Mouse (Mus musculus) liver, adult 2 months (tissue): ENCODE data around the gene Matn1. TPM values are rescaled to one million over a fixed set of nuclear protein-coding genes. Genes with fewer than 3 reads are reported as not detected.

Experiments used
- DNase-seq: peaks from one replicate; pipeline ENCODE4 v3.0.0-alpha.2; 2011; ENCODE audit warnings: low read depth, low spot score; ENCODE audit errors: extremely low read depth
- H3K27ac ChIP-seq: fragments of 200-500 bp; replicated peaks from 2 replicates; pipeline ENCODE4 v1.5.1; 2012; ENCODE audit warnings: low read depth, mild to moderate bottlenecking, control low read depth, inconsistent platforms, low read length; ENCODE audit not compliant: insufficient read depth
- H3K27me3 ChIP-seq: fragments of 200-500 bp; 2 replicates; pipeline ENCODE4 v1.6.1; 2012; ENCODE audit warnings: mild to moderate bottlenecking, moderate library complexity, low read length, inconsistent platforms; ENCODE audit not compliant: control insufficient read depth, insufficient read depth
- H3K36me3 ChIP-seq: fragments of 200-500 bp; 2 replicates; pipeline ENCODE4 v1.6.1; 2012; ENCODE audit warnings: low read length, inconsistent platforms; ENCODE audit not compliant: control insufficient read depth, insufficient read depth
- H3K4me1 ChIP-seq: fragments of 200-500 bp; 2 replicates; pipeline ENCODE4 v1.6.1; 2011; ENCODE audit warnings: low read length; ENCODE audit not compliant: control insufficient read depth, insufficient read depth
- H3K4me3 ChIP-seq: fragments of 200-500 bp; 2 replicates; pipeline ENCODE4 v1.5.1; 2011; ENCODE audit warnings: low read depth, mild to moderate bottlenecking, control low read depth, low read length, moderate library complexity; ENCODE audit not compliant: insufficient read depth
- H3K79me2 ChIP-seq: fragments of 200-500 bp; 2 replicates; pipeline ENCODE4 v1.6.1; 2012; ENCODE audit warnings: inconsistent platforms, mild to moderate bottlenecking, low read length, moderate library complexity; ENCODE audit not compliant: control insufficient read depth, insufficient read depth
- H3K9ac ChIP-seq: fragments of 200-500 bp; 2 replicates; pipeline ENCODE4 v1.6.1; 2012; ENCODE audit warnings: low read depth, mild to moderate bottlenecking, control low read depth, inconsistent platforms, low read length
- CTCF ChIP-seq: fragments of 200-500 bp; IDR thresholded peaks from 2 replicates; pipeline ENCODE4 v1.5.1; 2011; ENCODE audit warnings: low read depth, low read length, control low read depth
- POLR2A ChIP-seq: fragments of 200-500 bp; IDR thresholded peaks from 2 replicates; pipeline ENCODE4 v1.6.1; 2011; ENCODE audit warnings: low read length, control low read depth; ENCODE audit not compliant: insufficient read depth; ENCODE audit errors: extremely low read depth
- WGBS: fragments of 180-500 bp; shearing (Covaris S2); methylation state at CpG from one replicate; pipeline ENCODE4 v1.1.7; 2018; 5-methylcytosine and 5-hydroxymethylcytosine counted together
- polyA plus RNA-seq: library from polyadenylated mRNA; depleted of rRNA; stranded (reverse); fragments of >200 nt; gene quantifications from 2 replicates; pipeline ENCODE4 v1.2.3, GENCODE M21; 2012
- total RNA-seq: library from RNA; depleted of rRNA; stranded (reverse); fragments of >200 nt; gene quantifications from 2 replicates; pipeline ENCODE4 v1.2.3, GENCODE M21; 2014

The Matn1 gene
- total and polyA plus RNA-seq, 2 experiments, result not detected

- H3K79me2 ChIP-seq, result no peaks in the 10 kb centered on the region
- no peak for TF ChIP-seq CTCF
- no peak for TF ChIP-seq POLR2A
- H3K4me3 ChIP-seq, result no peak overlapping the region
- H3K9ac ChIP-seq, result no peak overlapping the region
- H3K27me3 ChIP-seq, result no peaks in the 10 kb centered on the region
- no peaks in the 10 kb centered on the region for H3K4me1 ChIP-seq
- H3K36me3 ChIP-seq, result no peaks in the 10 kb centered on the region
- H3K27ac ChIP-seq, result peak overlapping the region; percentile 13; the same call in 1 of the 2 replicates
- 68% methylated on average over 10 of the region's 10 CpGs for WGBS
- DNase-seq, result no peak
Measured at GRCm38 (mm10) chr4:130918805-130919749, 25.1 kb upstream of the Matn1 start.

DNA sequence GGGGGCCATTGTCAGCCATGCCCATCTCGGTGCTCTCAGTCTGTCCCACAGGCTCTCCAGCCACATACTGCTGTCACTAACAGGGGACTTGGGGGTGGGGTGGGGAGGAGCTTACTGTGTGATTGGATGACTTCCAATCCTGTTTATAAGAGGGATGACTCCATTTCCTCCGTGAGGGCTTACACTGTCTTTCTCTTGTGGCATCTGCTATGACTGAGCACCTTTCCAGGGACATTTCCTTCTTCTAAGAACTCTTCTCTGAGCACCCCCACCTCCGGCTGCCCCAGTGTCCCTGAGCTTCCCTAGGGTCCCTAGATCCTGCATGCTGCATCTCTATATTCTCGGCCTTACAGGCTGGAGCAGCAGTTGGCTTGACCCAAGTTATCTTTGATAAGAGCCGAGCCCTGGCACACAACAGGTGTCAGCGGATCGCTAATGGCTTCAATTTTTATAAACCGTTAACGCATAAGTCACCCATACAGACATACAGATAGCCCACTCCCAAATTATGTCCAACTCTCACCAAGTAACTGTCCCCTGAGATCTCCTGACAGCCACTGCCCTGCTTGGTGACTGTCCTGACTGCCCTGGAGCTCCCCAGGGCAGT, 24.3 kb upstream of the Matn1 start:
- Histone ChIP-seq H3K79me2 (no peaks in the 10 kb centered on the region), H3K4me1 (no peaks in the 10 kb centered on the region), H3K27ac (no peak overlapping the region), H3K9ac (no peak overlapping the region), H3K27me3 (no peaks in the 10 kb centered on the region), H3K36me3 (no peaks in the 10 kb centered on the region), H3K4me3 (no peak overlapping the region)
- TF ChIP-seq POLR2A, result no peak
- no peak for TF ChIP-seq CTCF
- 57% methylated on average over 9 of the region's 9 CpGs for WGBS
- DNase-seq, result no peak

DNA sequence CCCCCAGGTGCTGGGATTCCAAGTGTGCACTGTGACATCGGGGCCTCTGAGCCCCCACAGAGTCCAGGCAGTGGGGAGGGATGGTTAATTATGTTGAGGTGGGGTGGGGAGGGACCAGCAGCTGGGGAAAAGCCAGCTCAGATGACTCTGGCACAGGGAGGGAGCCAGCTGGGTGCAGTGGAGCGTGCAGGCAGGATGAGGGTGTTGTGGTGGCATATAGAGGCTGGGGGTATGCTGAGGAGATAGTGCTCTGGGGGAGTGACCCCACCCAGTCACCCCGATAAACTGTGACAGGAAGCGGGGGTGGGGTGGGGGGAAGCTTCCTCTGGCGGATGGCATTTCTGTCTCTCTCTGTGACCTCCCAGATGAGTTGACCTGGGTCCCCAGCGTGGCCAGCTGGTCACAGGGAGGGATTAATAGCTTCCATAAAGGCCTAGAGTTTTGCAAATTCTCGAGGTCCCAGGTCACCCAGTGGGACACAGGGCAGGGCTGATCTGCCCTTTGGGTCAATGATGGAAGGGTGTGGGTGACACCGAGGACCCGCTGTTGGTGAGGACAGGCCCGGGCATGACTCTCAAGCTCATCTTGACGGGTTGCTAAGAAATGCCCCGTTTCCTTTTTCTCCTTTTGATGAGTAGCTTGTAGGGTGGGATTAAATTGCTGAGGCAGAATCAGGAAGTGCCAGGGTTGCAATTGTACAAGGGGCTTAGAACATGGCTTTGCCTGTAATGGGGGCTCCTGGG, 23.1 kb upstream of the Matn1 start:
- no peak for DNase-seq
- Histone ChIP-seq H3K4me3 (no peak overlapping the region), H3K79me2 (no peaks in the 10 kb centered on the region), H3K4me1 (no peaks in the 10 kb centered on the region), H3K9ac (no peak overlapping the region), H3K36me3 (no peaks in the 10 kb centered on the region), H3K27me3 (no peaks in the 10 kb centered on the region), H3K27ac (no peak overlapping the region)
- 46% methylated on average over 12 of the region's 12 CpGs for WGBS
- TF ChIP-seq POLR2A, result no peak
- TF ChIP-seq CTCF, result no peak

GRCm38 (mm10) chr4:130921986-130922385, 22.2 kb upstream of the Matn1 start:
- Histone ChIP-seq H3K4me1 (no peaks in the 10 kb centered on the region), H3K27me3 (no peaks in the 10 kb centered on the region), H3K4me3 (no peak overlapping the region), H3K36me3 (no peaks in the 10 kb centered on the region), H3K27ac (no peak overlapping the region), H3K9ac (no peak overlapping the region), H3K79me2 (no peaks in the 10 kb centered on the region)
- TF ChIP-seq CTCF (no peak), POLR2A (no peak)
- DNase-seq, result no peak
- WGBS, result 75% methylated on average over 10 of the region's 10 CpGs

GRCm38 (mm10) chr4:130926274-130926673, 17.9 kb upstream of the Matn1 start:
- Histone ChIP-seq H3K27me3 (no peaks in the 10 kb centered on the region), H3K9ac (no peak overlapping the region), H3K4me3 (no peak overlapping the region), H3K27ac (no peak overlapping the region), H3K4me1 (no peaks in the 10 kb centered on the region), H3K36me3 (no peaks in the 10 kb centered on the region), H3K79me2 (no peaks in the 10 kb centered on the region)
- 61% methylated on average over 6 of the region's 6 CpGs for WGBS
- no peak for TF ChIP-seq CTCF
- DNase-seq, result no peak
